Mouse (Mus musculus) G1E (cell line): ENCODE results near the gene Srrt. TPM values are rescaled to one million over a fixed set of nuclear protein-coding genes. Genes with fewer than 3 reads are reported as not detected.

ENCODE experiments used
- ATAC-seq: 2 replicates; pipeline ENCODE4 v1.8.0; 2016; ENCODE audit warnings: mild to moderate bottlenecking; ENCODE audit not compliant: insufficient number of reproducible peaks, poor library complexity, low FRiP score, severe bottlenecking; ENCODE audit errors: extremely low read depth
- DNase-seq: peaks from one replicate; pipeline ENCODE4 v3.0.0; 2012; ENCODE audit warnings: low spot score
- H3K27me3 ChIP-seq: 2 replicates; pipeline ENCODE4 v1.6.1; 2012; ENCODE audit warnings: mild to moderate bottlenecking, low read length, inconsistent platforms; ENCODE audit not compliant: insufficient read depth
- H3K36me3 ChIP-seq: replicated peaks from 2 replicates; pipeline ENCODE3; 2012; ENCODE audit warnings: mild to moderate bottlenecking, inconsistent platforms
- H3K4me1 ChIP-seq: 2 replicates; pipeline ENCODE4 v1.6.1; 2012; ENCODE audit warnings: low read depth, low read length, inconsistent platforms, mixed read lengths; ENCODE audit not compliant: insufficient read depth
- H3K4me3 ChIP-seq: 2 replicates; pipeline ENCODE4 v1.5.1; 2012; ENCODE audit warnings: low read depth, mild to moderate bottlenecking, inconsistent platforms, low read length, moderate library complexity, mixed read lengths
- H3K9me3 ChIP-seq: replicated peaks from 2 replicates; pipeline ENCODE4 v1.6.1; 2012; ENCODE audit warnings: inconsistent platforms
- CTCF ChIP-seq: IDR thresholded peaks from 2 replicates; pipeline ENCODE4 v1.5.1; 2012; ENCODE audit warnings: low read depth, low read length, inconsistent platforms, mixed read lengths
- GATA1 ChIP-seq: IDR thresholded peaks from 2 replicates; pipeline ENCODE4 v1.6.1; 2012; ENCODE audit warnings: borderline replicate concordance, low read length, inconsistent platforms, mixed read lengths
- GATA2 ChIP-seq: IDR thresholded peaks from 2 replicates; pipeline ENCODE4 v1.6.1; 2012; ENCODE audit warnings: low read depth, low read length, inconsistent platforms, borderline replicate concordance
- POLR2AphosphoS5 ChIP-seq: IDR thresholded peaks from 2 replicates; pipeline ENCODE4 v1.6.1; 2012; ENCODE audit warnings: low read depth, low read length, inconsistent platforms; ENCODE audit not compliant: insufficient replicate concordance
- TAL1 ChIP-seq: conservative IDR thresholded peaks from 2 replicates; pipeline ENCODE4 v1.6.1; 2012; ENCODE audit warnings: low read depth, low read length, inconsistent platforms, mixed read lengths
- polyA plus RNA-seq: library from polyadenylated mRNA; stranded (reverse); fragments of >175 nt; gene quantifications from 2 replicates; pipeline ENCODE4 v1.2.3, GENCODE M21; 2012
- total RNA-seq, 2 experiments: library from RNA; stranded (forward) in 1 of 2; stranded (reverse) in 1 of 2; fragments of 200-1000 nt in 1 of 2; fragments of >200 nt in 1 of 2; fragmentation: Nextera tagmentation in 1 of 2; gene quantifications; 2 replicates each; pipeline ENCODE4 v1.2.3; 2014 to 2017

Srrt gene
- total and polyA plus RNA-seq, 3 experiments = 189 to 331 (median 243) TPM

GRCm38 (mm10) chr5:137320996-137321395, 13.5 kb upstream of the Srrt start:
- ATAC-seq = peak; percentile 50; the same call in 1 of the 2 replicates
- no peak for DNase-seq
- no peaks in the 10 kb centered on the region for H3K9me3 ChIP-seq
- peaks cover 13% of the 10 kb centered on the region for H3K36me3 ChIP-seq
- peaks cover 27% of the 10 kb centered on the region for H3K27me3 ChIP-seq
- peaks cover 62% of the 10 kb centered on the region for H3K4me1 ChIP-seq
- H3K4me3 ChIP-seq = no peak overlapping the region
- peak; percentile 76 for TF ChIP-seq TAL1
- TF ChIP-seq POLR2AphosphoS5 = no peak

DNA sequence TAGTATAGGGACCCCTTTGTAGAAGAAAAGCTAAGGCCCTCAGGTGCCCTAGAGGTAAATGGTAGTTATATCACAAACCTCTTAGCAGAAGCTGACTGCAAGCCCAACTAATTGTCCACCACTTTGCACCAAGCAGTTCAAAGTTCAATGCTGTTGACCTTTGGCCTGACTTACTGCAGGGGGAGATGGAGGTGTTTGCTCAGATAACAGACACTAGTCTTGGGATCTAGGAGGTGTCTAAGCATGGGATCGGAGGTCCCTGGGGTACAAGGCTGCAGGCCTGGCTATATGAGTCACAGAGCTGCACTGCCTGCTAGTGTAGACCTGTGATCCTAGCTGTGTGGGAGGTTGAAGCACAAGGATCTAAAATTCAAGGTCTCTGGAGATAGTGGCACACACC, 11.1 kb upstream of the Srrt start:
- H3K36me3 ChIP-seq = peaks cover 10% of the 10 kb centered on the region
- no peaks in the 10 kb centered on the region for H3K9me3 ChIP-seq
- no peak overlapping the region for H3K4me3 ChIP-seq
- peaks cover 34% of the 10 kb centered on the region for H3K27me3 ChIP-seq
- TF ChIP-seq GATA1 = no peak
- no peak for TF ChIP-seq TAL1
- no peak for TF ChIP-seq POLR2AphosphoS5
- no peak for TF ChIP-seq CTCF
- no peak for TF ChIP-seq GATA2
- peaks cover 86% of the 10 kb centered on the region for H3K4me1 ChIP-seq
- DNase-seq (no peak), ATAC-seq (no peak)

GRCm38 (mm10) chr5:137317361-137317760, 9.9 kb upstream of the Srrt start:
- H3K4me1 ChIP-seq = peaks cover 93% of the 10 kb centered on the region
- TF ChIP-seq TAL1 (peak; percentile 48), CTCF (no peak)
- DNase-seq (peak; percentile 57), ATAC-seq (peak; percentile 81)
- no peaks in the 10 kb centered on the region for H3K9me3 ChIP-seq
- no peak overlapping the region; the same call in 1 of the 2 replicates for H3K4me3 ChIP-seq
- H3K36me3 ChIP-seq = peaks cover 16% of the 10 kb centered on the region
- H3K27me3 ChIP-seq = peaks cover 36% of the 10 kb centered on the region; the same call in 1 of the 2 replicates

GRCm38 (mm10) chr5:137315084-137315903, 7.8 kb upstream of the Srrt start:
- H3K4me3 ChIP-seq = peak overlapping the region; percentile 72; the same call in 1 of the 2 replicates
- H3K4me1 ChIP-seq = peaks cover 96% of the 10 kb centered on the region
- H3K27me3 ChIP-seq = peaks cover 31% of the 10 kb centered on the region; the same call in 1 of the 2 replicates
- H3K9me3 ChIP-seq = no peaks in the 10 kb centered on the region
- DNase-seq (peak; percentile 64), ATAC-seq (no peak)
- peaks cover 31% of the 10 kb centered on the region for H3K36me3 ChIP-seq
- peak; percentile 36 for TF ChIP-seq CTCF
- no peak for TF ChIP-seq TAL1
- TF ChIP-seq GATA1 = no peak
- TF ChIP-seq POLR2AphosphoS5 = no peak

DNA sequence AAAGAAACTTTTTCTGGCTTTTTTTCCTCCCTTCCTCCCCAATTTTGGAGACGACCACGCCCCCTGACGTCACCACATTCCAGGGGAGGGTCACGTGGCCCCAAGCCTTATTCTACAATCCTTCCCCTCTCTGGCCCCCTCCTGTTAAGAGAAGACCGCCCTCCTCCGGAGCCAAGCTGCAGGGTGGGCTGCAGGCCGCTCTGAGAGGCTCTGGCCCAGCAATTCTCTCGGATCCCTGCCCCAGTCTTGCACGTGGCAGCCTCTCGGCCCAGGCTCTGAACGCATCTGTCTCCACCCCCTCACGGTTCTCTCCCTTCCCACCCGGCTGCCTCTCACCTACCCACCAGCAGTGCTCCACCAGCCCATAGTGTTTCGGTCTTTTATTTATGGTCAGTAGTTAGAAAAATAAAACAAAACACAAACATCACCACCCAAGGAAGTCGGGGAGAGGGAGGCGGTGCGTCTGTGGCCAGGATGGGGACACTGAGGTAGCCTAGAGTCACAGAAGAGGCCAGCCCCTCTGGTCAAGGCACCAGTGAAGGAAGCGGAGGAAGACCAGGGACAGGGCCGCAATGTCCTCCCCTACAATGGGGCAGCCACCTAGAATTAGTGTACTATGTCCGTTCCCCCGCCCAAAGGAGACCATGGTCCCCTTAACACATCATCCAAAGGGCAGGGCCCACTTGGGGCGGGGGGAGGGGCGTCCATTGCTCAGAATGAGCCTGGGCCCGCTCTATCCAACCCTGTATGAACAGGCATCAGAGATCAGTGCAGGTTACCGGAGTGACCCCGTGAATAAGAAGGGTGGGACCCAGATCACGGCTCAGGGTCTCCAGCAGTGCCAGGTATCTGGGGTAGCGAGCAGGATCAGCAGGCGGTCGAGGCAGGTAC, 7.0 kb upstream of the Srrt start, which contains the start of gene Trip6:
TSS of gene Trip6 (minus strand) at position 212 of the 891 bp plus-strand sequence.
- peak; percentile 62 for DNase-seq
- Histone ChIP-seq H3K9me3 (no peaks in the 10 kb centered on the region), H3K4me1 (peaks cover 90% of the 10 kb centered on the region), H3K4me3 (peak within 1 kb of the TSS; percentile 72), H3K36me3 (peaks cover 38% of the 10 kb centered on the region), H3K27me3 (peaks cover 27% of the 10 kb centered on the region; the same call in 1 of the 2 replicates)
- TF ChIP-seq CTCF (no peak), TAL1 (no peak), GATA2 (no peak), GATA1 (no peak), POLR2AphosphoS5 (no peak)
- ATAC-seq = no peak
